Mouse (Mus musculus): ENCODE data around the gene Ssx9. TPM values are rescaled to one million over a fixed set of nuclear protein-coding genes. Genes with fewer than 3 reads are reported as not detected.

Ssx9 gene
- total RNA-seq (2023), result not detected

GRCm38 (mm10) chrX:8748132-8748531 lies at the start of gene Ssx9:
Ssx9 (plus strand) TSS chrX:8748432.

GRCm38 (mm10) chrX:8803391-8803790 lies 55.2 kb downstream of the Ssx9 start, which contains the start of gene Ssxb5:
Ssxb5 (plus strand) TSS chrX:8803691.

Other genes starting within 250 kb of the Ssx9 start
- not detected for gene Gm14459, start 223.5 kb upstream of the Ssx9 start, total RNA-seq (2023)
- not detected for gene Ssxb6, start 200.2 kb upstream of the Ssx9 start, total RNA-seq (2023)
- not detected for gene Ssxb3, start 156.6 kb upstream of the Ssx9 start, total RNA-seq (2023)
- gene Ssxb8, start 57.6 kb upstream of the Ssx9 start, total RNA-seq (2023), result not detected
- not detected for gene Ssxb5, start 55.3 kb downstream of the Ssx9 start, total RNA-seq (2023)
- gene Gm6592, start 95.6 kb downstream of the Ssx9 start, total RNA-seq (2023), result not detected
- not detected for gene Gm5751, start 125.8 kb downstream of the Ssx9 start, total RNA-seq (2023)
- under 1 TPM; 0.27 to 0.60 TPM for gene B630019K06Rik, start 143.9 kb downstream of the Ssx9 start, total RNA-seq (2023)
- not detected for gene Fthl17b, start 214.5 kb downstream of the Ssx9 start, total RNA-seq (2023)
- not detected for gene Fthl17c, start 228.1 kb downstream of the Ssx9 start, total RNA-seq (2023)
- gene Fthl17d, start 238.3 kb downstream of the Ssx9 start, total RNA-seq (2023), result not detected

All from monocyte, adult 59 days (primary cell).